Mouse (Mus musculus) urinary bladder, postnatal 4 days (tissue): Measurements from ENCODE around the gene Adora2b.
A peak's percentile ranks its signal among the peaks of the same experiment; 100 is the strongest.
"Not testable (repeated sequence)": the region's sequence is repeated elsewhere in the genome, so short reads cannot be mapped to it uniquely, and the experiment has no call there.

ENCODE experiments used
- DNase-seq, 2 experiments: peaks; one replicate each; pipeline ENCODE4 v3.0.0; 2021 to 2022; ENCODE audit warnings: low spot score in 2 of 2

Adora2b gene

DNA sequence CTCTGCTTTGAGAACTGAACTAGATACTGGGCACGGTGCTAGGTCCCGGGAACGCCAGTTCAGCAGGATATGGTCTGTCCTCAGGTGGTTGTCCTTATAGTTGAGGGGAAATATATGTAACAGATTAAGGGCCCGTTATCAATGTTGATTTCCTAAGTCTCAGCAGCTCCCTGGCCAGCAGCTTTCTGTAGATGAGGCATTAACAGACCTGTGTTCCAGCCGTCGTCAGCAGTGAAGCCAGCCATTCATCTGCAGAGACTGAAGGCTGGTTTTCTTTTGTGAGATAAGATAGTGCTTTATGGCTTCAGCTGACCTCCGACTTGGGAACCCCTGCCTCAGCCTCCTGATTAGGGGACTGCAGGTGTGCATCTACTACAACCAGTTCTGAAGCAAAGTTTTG is 15.2 kb downstream of the Adora2b start:
- DNase-seq: no peak

DNA sequence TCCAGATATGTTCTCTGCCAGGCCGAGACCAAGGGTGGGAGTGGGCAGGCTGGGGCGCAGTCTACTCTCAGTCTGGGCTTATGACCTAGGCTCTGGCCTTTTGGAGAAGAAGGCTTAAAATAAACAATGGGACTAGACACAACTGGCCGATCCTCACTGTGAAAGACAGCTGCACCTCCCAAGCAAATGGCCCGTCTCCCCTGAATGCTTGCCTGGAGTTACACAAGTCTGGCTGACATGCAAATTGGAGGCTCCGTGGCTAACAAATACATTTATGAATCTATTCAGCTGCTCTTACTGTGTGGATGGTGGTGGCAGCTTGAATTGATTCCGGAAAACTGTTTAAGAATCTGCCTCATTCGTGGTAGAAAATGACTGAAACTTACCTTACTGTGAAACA is 16.9 kb downstream of the Adora2b start:
- DNase-seq: no peak

DNA sequence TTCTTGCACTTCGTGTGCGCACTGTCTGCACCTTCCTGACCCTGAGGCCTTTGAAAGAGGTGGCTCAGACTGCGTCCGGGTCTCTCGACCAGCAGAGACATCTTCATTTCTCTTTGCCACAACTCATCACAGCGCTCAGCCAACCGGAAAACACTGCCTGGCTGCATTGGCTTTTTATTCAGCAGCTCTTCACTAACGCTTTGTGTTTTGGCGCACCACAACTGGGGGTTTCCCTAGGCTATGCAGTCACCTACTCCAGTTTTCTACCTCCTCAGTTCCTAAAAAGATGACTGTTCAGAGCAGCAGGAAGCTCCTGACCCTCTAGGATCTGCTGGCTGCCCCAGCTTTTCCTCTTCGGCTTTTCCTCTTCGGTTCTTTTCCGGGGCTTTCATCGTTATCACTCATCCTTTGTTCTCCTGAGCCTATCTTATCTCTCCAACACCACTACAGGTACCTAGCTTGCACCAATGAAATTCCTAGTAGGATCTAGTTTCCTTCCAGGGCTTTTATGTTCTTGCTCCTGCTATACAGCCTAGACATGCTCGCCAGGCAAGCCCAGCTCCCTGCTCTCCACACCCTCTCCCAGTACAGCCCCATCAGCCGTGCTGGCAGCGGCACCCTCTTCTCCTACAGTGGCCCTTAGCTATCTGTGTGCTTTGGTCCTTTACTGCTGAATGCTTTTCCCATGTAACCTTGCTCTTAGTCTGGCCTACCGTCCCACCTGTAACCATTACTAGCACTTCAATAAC is 17.9 kb downstream of the Adora2b start:
- no peak for DNase-seq

DNA sequence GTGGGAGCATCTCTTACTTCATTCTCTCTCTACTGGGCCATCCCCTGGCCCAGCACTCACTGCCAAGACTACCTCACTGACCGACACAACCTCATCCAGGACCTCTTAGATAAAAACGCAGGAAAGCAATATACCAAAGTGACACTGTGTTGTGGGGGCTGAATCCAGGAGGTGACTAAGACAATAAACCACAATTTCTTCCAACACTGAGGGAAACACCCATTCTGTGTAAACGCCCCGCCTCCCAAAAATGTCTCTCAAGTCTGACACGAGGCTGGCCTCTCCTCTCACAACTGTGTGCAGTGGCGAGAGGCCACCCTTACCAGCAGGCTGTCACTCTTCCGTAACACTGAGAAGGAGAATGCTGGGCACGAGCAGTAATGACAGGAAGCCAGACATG is 19.6 kb downstream of the Adora2b start:
- no peak for DNase-seq

DNA sequence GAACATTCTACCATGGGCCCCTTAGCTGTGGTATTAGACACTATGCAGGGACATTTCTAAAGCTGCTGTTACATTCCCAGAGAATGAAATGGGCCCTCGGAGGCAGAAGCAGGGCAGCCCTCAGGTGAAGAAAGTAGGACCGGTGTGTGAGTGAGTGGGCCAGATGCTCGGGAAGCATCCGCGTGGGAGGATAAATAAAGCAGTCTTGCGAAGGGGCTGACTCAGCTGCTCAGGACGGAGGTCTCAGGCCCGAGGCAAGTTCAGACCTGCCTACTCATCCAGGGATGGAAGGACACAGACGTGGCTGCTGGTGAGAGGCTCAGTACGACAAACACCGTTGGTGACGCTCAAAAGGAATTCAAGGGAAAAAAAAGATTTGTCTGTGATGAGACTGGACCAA is 20.3 kb downstream of the Adora2b start:
- DNase-seq: no peak

DNA sequence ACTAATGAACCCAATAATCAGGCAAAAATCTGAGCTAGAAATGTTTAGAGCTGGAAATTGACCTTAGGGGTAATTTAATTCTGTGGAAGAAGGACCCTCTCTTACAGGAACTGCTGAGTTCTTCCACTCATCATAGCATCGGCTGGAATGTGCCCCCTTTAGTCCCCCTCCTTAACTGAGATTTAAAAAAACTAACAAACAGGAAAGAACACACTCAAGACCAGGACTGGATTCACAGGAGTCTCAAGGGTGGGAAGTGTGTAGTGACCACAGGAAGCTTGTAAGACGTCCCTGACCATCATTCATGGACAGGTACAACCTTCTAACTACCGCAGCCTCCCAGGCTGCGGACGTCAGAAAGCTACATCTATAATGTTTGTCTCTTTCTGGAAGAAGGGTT is 22.1 kb downstream of the Adora2b start:
- no peak for DNase-seq

DNA sequence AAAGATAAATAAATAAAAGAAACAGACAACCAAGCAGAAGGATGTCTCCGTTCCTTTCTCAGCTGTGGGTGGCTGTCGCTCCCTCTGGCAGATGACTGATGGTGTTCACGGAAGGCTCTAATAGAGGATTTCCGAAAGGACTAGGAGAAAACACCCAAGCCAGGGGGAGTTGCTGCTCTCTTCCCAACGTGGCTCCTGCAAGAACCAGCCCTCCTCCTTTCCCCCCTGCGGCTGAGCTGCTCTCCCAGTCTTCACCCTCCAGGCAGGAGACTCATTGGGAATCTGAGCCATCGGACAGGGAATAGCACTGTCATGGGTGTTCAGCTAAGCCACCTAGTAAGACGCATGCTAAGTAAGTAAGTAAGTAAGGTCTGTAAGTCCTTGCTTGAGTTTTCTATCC is 28.3 kb downstream of the Adora2b start:
- DNase-seq: no peak

DNA sequence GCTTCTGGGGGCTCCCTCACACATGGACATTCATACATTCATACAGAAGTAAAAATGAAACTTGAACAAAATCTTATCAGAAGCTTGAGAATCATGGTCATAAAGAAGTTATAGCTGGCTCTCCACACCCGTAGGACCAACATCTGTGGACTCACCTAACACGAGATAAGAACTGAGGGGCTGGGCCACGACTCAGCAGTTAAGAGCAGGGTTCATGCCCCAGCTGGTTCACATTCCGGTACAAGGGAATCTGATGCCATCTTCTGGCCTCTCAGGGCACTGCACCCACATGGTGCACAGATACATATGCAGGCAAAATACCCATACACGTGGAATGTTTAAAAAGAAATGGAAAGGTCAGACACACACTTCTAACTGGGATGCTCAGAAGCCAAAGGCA is 29.2 kb downstream of the Adora2b start:
- peak; percentile 52 to 78 for DNase-seq

DNA sequence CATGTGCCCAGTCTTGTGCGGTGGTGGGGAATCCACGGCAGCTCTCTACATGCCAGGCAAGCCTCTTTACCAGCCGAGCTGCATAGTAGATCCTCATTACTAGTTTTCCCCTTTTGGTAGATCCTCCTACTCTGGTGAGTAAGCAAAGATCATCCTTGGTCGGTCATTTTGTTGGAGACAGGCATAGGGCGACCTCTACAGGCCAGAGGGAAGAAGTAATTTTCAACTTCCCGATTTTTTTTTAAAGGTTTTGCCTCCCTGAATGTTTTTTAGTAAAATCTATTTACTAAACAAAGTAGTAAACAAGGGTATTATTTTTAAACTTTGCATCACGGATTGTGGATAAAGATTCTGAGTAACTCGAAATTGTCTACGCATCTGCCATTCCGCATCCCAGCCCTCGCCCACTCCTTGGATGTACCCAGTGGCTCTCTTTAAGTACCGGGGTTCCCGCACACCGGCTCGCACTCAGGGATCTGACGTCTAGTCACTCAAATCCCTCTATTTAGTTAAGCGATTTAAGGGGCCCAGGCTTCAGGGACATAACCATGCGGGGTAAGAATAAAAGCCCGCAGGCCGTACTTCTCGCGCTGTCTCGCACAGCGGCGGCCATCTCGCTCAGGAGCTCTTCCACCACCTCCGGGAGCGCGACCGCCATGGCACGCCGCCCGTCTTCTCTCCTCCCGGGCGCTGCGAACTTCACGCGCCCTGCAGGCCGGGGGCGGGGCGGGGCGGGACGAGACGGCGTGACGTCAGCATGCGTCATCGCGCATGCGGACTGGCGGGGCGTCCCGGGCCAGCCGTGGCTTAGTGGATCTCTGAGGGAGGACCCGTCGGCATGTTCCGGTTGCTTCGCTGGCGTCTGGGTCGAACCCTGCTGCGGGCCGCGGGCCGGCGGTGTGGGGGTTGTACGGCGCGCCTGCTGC is 32.2 kb downstream of the Adora2b start, which contains the start of the genes Zswim7 and Ttc19:
Zswim7 (minus strand) TSS at position 701 of the 926 bp plus-strand sequence.
Ttc19 (plus strand) TSS at position 799 of the 926 bp plus-strand sequence.
- peak; percentile 91 to 95 for DNase-seq

DNA sequence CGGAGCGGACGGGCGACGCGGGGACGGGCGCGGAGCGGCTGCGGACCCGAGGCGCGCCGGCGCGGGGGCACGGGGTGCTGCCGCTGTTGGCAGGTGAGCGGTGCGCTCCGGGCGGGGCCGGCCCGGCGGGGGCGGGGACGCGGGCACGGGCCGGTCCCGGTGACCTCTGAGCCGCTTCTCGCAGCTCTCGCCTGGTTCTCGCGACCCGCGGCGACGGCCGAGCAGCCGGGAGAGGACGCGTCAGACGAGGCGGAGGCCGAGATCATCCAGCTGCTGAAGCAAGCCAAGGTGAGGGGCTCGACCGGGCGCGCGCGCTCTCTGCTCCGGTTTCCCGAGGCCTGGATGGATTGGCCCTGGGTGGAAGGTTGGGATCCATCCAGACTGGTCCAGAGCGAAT is 32.8 kb downstream of the Adora2b start:
- no peak for DNase-seq

DNA sequence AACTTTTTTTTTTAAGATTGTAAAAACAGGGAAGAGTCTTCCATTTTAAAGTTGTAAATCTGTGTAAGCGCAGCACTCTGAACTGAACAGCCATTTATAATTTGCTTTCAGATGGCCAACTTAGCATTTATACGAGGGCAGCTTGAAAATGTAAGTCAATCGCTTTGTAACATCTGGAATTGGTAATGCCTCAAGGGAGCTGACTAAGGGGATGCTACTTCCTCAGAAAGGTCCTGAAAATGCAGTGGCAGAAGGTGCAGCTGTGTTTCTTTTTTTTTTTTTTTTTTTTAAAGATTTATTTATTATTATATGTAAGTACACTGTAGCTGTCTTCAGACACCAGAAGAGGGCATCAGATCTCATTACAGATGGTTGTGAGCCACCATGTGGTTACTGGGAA is 35.2 kb downstream of the Adora2b start:
- DNase-seq: not testable (repeated sequence)

DNA sequence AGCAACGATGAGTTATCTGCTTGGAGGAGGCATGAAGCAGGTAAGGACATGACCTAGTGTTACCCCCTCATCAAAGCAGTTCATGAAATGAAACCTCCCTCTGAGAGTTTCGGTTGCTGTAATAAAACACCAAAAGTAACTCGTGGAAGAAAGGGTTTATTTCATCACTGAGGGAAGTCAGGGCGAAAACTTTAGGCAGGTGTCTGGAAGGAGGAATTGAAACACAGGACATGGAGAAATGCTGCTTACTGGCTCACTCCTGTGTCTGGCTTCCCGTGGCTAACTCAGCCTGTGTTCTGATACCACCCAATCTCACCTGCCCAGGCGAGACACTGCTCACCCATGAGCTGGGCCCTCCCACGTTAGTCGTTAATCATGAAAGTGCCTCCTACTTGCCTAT is 36.2 kb downstream of the Adora2b start:
- no peak for DNase-seq

DNA sequence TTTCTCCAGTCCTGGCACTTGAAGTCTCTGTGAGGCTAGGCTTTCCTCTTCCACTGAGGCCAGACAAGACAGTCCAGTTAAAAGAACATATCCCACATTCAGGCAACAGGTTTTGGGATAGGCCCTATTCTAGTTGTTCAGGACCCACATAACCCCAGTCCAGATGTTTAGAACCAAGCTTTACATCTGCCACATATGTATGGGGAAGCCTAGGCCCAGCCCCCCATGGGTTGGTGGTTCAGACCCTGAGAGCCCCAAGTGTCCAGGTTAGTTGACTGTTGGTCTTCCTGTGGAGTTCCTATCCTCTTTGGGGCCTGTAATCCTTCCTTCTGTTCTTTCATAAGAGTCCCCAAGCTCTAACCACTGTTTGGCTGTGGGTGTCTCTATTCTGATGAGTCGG is 38.9 kb downstream of the Adora2b start:
- DNase-seq: no peak

DNA sequence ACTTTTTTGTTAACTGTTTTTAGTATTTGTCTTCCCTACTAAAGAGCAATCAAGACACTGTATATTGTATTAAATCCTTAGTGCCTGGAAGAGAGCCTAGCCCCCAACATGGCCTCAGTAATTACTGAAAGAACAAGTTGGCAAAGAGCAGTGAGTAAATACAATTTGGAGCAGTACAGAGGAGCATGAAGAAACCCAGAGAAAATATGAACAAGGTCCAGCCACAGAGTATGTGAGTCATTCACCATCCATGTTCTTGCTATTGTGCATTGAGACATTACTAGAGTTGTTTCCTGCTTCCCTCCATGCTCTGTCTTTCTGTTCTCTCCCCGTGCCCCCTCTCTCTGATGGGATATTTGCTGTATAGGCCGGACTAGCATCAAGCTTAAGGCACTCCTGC is 45.3 kb downstream of the Adora2b start:
- no peak for DNase-seq

DNA sequence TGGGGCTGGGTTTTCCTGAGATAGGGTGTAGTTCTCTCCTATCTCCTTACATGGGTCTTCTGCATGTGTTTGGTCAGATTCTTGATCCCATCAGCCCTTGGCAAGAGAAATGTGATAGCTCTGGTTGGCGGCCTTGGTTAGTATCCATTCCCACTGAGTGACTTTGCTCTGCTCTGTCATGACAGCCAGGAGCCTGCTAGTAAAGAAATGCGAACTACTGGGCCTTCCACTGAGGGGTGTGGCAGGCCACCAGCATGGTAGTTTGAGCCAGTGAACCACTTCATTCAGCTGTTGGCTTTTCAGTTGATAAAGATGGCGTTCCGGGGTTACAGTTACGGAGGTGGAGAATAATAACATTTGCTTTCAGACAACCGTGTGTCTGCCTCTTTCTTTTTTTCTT is 50.1 kb downstream of the Adora2b start:
- no peak for DNase-seq

DNA sequence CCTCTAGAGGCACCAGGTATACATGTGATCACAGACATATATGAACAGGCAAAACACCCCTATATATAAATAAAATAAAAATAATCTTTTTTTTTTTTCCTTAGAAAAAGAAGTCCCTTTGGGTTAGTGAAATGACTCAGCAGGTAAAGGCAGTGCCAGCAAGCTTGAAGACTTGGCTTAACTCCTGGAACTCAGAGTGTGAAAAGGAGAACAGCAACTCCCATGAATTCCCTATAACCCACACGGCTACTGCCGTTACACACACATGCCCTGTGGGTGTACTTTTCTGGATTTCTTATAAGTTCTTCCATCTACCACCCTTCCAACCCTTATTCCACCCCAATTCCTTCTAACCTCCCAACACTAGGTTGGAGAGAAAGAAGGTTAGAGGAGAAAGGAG is 57.1 kb downstream of the Adora2b start:
- no peak for DNase-seq

DNA sequence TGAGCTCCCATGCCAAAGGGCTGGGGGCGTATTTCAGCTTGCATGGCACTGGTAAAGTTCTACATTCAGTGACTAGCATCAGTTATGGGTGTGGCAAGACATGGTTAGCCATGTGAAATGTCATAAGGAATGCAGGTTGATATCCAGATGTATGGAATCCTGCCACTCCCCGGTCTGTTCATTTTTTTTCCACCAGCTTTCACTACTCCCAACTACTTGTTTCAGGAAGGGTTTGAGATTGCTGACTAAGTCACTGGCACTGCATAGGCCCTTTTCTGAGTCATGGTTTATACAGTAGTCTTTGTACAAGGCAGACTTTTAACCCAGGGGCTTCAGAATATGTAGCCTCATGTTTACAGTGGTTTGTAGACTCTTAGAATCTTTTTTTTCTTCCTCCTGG is 60.5 kb downstream of the Adora2b start:
- no peak for DNase-seq

DNA sequence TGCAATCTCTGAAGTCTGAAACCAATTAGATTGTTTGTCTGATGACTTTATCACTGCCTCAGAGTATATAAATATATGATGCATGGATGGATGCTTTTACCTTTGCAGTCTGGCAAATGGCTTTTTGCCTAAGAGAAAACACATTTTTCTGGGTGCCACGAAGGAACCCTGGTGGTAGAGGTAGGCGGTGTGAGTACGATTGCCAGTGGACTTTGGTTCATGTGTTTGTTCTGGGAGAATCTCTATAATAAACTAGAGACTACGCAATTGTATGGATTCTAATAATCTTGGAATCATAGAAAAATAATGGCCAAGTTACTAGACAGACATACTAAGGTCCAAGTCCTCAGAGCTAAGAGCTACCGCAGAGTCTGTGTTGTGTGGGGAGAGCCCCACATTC is 66.2 kb downstream of the Adora2b start:
- DNase-seq: no peak
